Mouse (Mus musculus) embryonic facial prominence, embryonic 10.5 days (tissue): ENCODE data around the gene Jun. TPM values are rescaled to one million over a fixed set of nuclear protein-coding genes. Genes with fewer than 3 reads are reported as not detected.

ENCODE experiments used
- DNase-seq: peaks from one replicate; pipeline ENCODE4 v3.0.0-alpha.2; 2017; ENCODE audit warnings: low spot score
- H3K27ac ChIP-seq: fragments of 300-500 bp; sonication (generic); replicated peaks from 2 replicates; pipeline ENCODE4 v1.5.1; 2016; ENCODE audit warnings: mild to moderate bottlenecking
- H3K27me3 ChIP-seq: fragments of 300-500 bp; sonication (generic); replicated peaks from 2 replicates; pipeline ENCODE4 v1.6.1; 2016; ENCODE audit warnings: low read depth, mild to moderate bottlenecking; ENCODE audit not compliant: poor library complexity, severe bottlenecking
- H3K36me3 ChIP-seq: fragments of 300-500 bp; sonication (generic); replicated peaks from 2 replicates; pipeline ENCODE4 v1.6.1; 2016; ENCODE audit warnings: mild to moderate bottlenecking, moderate library complexity
- H3K4me1 ChIP-seq: fragments of 300-500 bp; sonication (generic); 2 replicates; pipeline ENCODE4 v1.6.1; 2016
- H3K4me3 ChIP-seq: fragments of 300-500 bp; sonication (generic); 2 replicates; pipeline ENCODE4 v1.5.1; 2016; ENCODE audit warnings: mild to moderate bottlenecking, moderate library complexity
- H3K9me3 ChIP-seq: fragments of 300-500 bp; sonication (generic); 2 replicates; pipeline ENCODE4 v1.6.1; 2016; ENCODE audit warnings: mild to moderate bottlenecking
- WGBS: fragments of 180-500 bp; shearing (Covaris S2); methylation state at CpG from one replicate; pipeline ENCODE4 v1.1.7; 2016; 5-methylcytosine and 5-hydroxymethylcytosine counted together
- polyA plus RNA-seq: library from polyadenylated mRNA; unstranded; fragments of >200 nt; fragmentation: Nextera tagmentation; extraction: Ambion mirVana; gene quantifications from 2 replicates; pipeline ENCODE4 v1.2.1, GENCODE M21; 2016

Gene Jun
- polyA plus RNA-seq, 1 experiment from 2014 or later, result 78.0 TPM

- no peak overlapping the region for H3K27ac ChIP-seq
- DNase-seq, result no peak
- H3K27me3 ChIP-seq, result no peaks in the 10 kb centered on the region
- WGBS, result 77% methylated on average over 8 of the region's 8 CpGs
- no peaks in the 10 kb centered on the region for H3K9me3 ChIP-seq
- 0 out of 2 replicates have a peak, but pooled peaks cover 3% of the 10 kb centered on the region for H3K36me3 ChIP-seq
- H3K4me1 ChIP-seq, result peaks cover 14% of the 10 kb centered on the region
- H3K4me3 ChIP-seq, result no peak overlapping the region
These were observed 16.3 kb upstream of the Jun start for GRCm38 (mm10) chr4:95068045-95068948.

- 0 out of 2 replicates have a peak, but pooled peaks cover 4% of the 10 kb centered on the region for H3K4me1 ChIP-seq
- H3K4me3 ChIP-seq, result no peak overlapping the region
- no peaks in the 10 kb centered on the region for H3K27me3 ChIP-seq
- 0 out of 2 replicates have a peak, but pooled peaks cover 3% of the 10 kb centered on the region for H3K36me3 ChIP-seq
- 89% methylated on average over 2 of the region's 2 CpGs for WGBS
- DNase-seq, result no peak
- no peaks in the 10 kb centered on the region for H3K9me3 ChIP-seq
- H3K27ac ChIP-seq, result no peak overlapping the region
These were observed 11.7 kb upstream of the Jun start for GRCm38 (mm10) chr4:95063609-95064210.

DNA sequence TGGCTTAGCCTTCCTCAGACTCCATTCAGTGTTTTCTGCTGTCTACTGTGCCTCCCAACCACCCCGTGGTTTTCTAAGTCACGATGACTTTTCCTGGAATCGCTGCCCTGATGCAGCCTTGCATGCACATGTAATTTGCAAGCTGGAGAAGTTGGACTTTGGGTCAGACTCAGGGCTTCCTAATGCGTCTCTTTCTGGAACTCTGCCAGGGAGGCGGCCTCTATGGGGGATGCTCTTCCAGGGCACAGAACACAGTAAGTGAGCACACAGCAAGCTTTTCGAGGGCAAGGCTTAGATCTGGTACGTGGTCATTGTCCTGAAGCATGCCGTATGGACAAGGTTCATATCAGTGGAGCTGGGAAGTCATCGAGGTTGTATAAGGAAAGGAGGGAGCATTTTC is 10.9 kb upstream of the Jun start:
- 0 out of 2 replicates have a peak, but pooled peaks cover 3% of the 10 kb centered on the region for H3K36me3 ChIP-seq
- H3K4me1 ChIP-seq, result no peaks in the 10 kb centered on the region
- DNase-seq, result no peak
- H3K9me3 ChIP-seq, result no peaks in the 10 kb centered on the region
- no peak overlapping the region for H3K27ac ChIP-seq
- WGBS, result 87% methylated on average over 9 of the region's 9 CpGs
- H3K4me3 ChIP-seq, result no peak overlapping the region
- H3K27me3 ChIP-seq, result no peaks in the 10 kb centered on the region

GRCm38 (mm10) chr4:95057264-95057663 is 5.2 kb upstream of the Jun start:
- no peaks in the 10 kb centered on the region for H3K27me3 ChIP-seq
- H3K9me3 ChIP-seq, result no peaks in the 10 kb centered on the region
- peaks cover 21% of the 10 kb centered on the region for H3K4me1 ChIP-seq
- no peak for DNase-seq
- WGBS, result 82% methylated on average over 4 of the region's 4 CpGs
- no peaks in the 10 kb centered on the region for H3K36me3 ChIP-seq
- no peak overlapping the region for H3K27ac ChIP-seq
- no peak overlapping the region for H3K4me3 ChIP-seq

GRCm38 (mm10) chr4:95055276-95055675 is 3.3 kb upstream of the Jun start:
- Histone ChIP-seq H3K27me3 (no peaks in the 10 kb centered on the region), H3K4me3 (no peak overlapping the region), H3K4me1 (peaks cover 28% of the 10 kb centered on the region), H3K36me3 (0 out of 2 replicates have a peak, but pooled peaks cover 4% of the 10 kb centered on the region), H3K9me3 (no peaks in the 10 kb centered on the region), H3K27ac (0 out of 2 replicates have a peak overlapping the region, but pooled peaks have one; percentile 3)
- WGBS, result 76% methylated on average over 1 of the region's 1 CpGs
- DNase-seq, result no peak

DNA sequence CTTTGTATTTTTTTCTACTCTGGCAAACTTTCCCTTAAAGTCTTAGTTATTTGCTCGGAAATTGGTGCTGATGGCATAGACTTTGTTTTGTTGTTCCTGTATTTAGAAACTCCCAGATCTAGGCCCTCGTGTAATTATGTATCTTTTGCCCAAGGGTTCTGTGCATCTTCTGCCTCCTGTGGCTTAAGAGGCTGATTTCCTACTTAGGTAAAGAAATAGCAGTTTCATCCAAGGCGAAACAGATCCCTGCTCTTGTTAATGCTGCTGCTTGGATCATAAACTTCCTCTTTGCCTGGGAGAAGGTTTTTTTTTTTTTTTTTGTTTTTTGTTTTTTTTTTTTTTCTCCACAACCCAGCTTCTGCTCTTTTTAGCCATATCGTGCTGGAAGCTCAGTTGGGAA is 2.3 kb upstream of the Jun start:
- no peak for DNase-seq
- WGBS, result 47% methylated on average over 4 of the region's 4 CpGs
- H3K27me3 ChIP-seq, result no peaks in the 10 kb centered on the region
- no peaks in the 10 kb centered on the region for H3K9me3 ChIP-seq
- H3K27ac ChIP-seq, result no peak overlapping the region
- 0 out of 2 replicates have a peak, but pooled peaks cover 4% of the 10 kb centered on the region for H3K36me3 ChIP-seq
- H3K4me1 ChIP-seq, result peaks cover 30% of the 10 kb centered on the region
- peak overlapping the region; percentile 89; the same call in 1 of the 2 replicates for H3K4me3 ChIP-seq

DNA sequence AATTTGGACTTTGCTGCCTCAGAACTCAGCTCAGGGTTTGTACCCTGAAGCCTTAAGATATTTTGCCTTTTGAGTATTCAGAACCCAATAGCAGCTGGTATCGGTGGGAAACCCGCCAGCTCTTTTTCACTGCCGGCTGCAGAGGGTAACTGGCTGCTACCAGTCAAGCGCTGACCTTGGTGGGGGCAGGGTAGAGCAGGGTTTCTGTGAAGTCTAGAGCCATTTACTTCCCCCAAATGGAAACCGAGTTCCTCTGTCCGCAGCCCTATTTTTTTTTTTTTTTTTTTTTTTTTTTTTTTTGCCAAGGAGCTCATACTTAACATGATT is 1.7 kb upstream of the Jun start:
- DNase-seq, result peak; percentile 62
- Histone ChIP-seq H3K4me1 (peaks cover 34% of the 10 kb centered on the region), H3K4me3 (peak overlapping the region; percentile 89), H3K27ac (peak overlapping the region; percentile 96), H3K9me3 (no peaks in the 10 kb centered on the region), H3K27me3 (no peaks in the 10 kb centered on the region), H3K36me3 (0 out of 2 replicates have a peak, but pooled peaks cover 4% of the 10 kb centered on the region)
- WGBS, result 2% methylated on average over 6 of the region's 6 CpGs

DNA sequence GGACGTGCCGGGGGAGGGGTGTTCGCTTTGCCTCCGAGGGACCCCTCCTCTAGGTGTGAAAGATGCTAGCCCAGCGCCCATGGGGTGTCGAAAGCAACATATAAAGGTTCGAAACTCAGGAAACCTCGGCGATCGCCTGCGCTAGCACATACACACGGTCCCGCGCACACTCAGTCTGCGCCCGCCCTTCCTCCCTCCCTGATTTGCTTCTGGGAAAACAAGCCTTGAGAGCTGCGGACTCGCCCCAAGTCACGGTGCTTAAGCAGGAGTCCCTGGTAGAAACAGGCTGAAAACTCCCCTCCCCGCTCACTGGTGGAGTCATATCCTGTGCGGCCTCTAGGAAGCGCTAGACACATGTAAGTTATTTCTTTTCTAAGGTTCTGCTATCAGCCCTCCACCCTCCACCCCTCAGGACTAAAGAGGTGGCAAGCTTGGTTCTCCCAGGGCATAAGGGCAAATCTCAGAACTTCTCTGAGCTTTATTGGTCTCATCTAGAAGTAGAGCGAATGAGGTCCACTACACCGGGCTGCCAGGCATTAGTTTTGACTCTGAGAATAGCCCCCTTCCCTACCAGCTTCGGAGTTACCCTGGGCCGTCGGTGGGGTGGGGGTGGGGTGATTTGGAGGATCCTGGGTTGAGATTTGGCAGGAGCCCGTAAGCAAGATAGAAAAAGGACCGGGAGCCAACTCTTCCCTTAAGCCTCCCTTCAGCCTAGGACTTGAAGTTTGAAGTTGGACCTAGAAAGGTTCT is 1.2 kb upstream of the Jun start:
- no peaks in the 10 kb centered on the region for H3K27me3 ChIP-seq
- peak overlapping the region; percentile 89 for H3K4me3 ChIP-seq
- DNase-seq, result peak; percentile 92
- H3K36me3 ChIP-seq, result 0 out of 2 replicates have a peak, but pooled peaks cover 4% of the 10 kb centered on the region
- H3K4me1 ChIP-seq, result peaks cover 40% of the 10 kb centered on the region
- peak overlapping the region; percentile 96 for H3K27ac ChIP-seq
- H3K9me3 ChIP-seq, result no peaks in the 10 kb centered on the region
- under 1% methylated on average over 29 of the region's 29 CpGs for WGBS

- under 1% methylated on average over 54 of the region's 54 CpGs for WGBS
- H3K27ac ChIP-seq, result peak overlapping the region; percentile 96
- peak overlapping the region; percentile 89 for H3K4me3 ChIP-seq
- peak; percentile 71 for DNase-seq
- H3K9me3 ChIP-seq, result no peaks in the 10 kb centered on the region
- no peaks in the 10 kb centered on the region for H3K27me3 ChIP-seq
- H3K4me1 ChIP-seq, result peaks cover 43% of the 10 kb centered on the region
- 0 out of 2 replicates have a peak, but pooled peaks cover 4% of the 10 kb centered on the region for H3K36me3 ChIP-seq
These were observed 631 bp downstream of the Jun start for GRCm38 (mm10) chr4:95051311-95051871.

GRCm38 (mm10) chr4:95050518-95051278 is 1.3 kb downstream of the Jun start:
- Histone ChIP-seq H3K4me1 (peaks cover 43% of the 10 kb centered on the region), H3K36me3 (0 out of 2 replicates have a peak, but pooled peaks cover 4% of the 10 kb centered on the region), H3K27me3 (no peaks in the 10 kb centered on the region), H3K27ac (peak overlapping the region; percentile 96), H3K9me3 (no peaks in the 10 kb centered on the region), H3K4me3 (peak overlapping the region; percentile 89)
- WGBS, result under 1% methylated on average over 70 of the region's 70 CpGs
- peak; percentile 84 for DNase-seq

GRCm38 (mm10) chr4:95049884-95050517 is 2.0 kb downstream of the Jun start:
- H3K36me3 ChIP-seq, result 0 out of 2 replicates have a peak, but pooled peaks cover 4% of the 10 kb centered on the region
- H3K4me1 ChIP-seq, result peaks cover 38% of the 10 kb centered on the region
- under 1% methylated on average over 34 of the region's 34 CpGs for WGBS
- peak; percentile 83 for DNase-seq
- H3K9me3 ChIP-seq, result no peaks in the 10 kb centered on the region
- H3K27me3 ChIP-seq, result no peaks in the 10 kb centered on the region
- peak overlapping the region; percentile 89 for H3K4me3 ChIP-seq
- H3K27ac ChIP-seq, result peak overlapping the region; percentile 96
